Mouse (Mus musculus): Measurements from ENCODE around the gene Themis.

Themis gene

DNA sequence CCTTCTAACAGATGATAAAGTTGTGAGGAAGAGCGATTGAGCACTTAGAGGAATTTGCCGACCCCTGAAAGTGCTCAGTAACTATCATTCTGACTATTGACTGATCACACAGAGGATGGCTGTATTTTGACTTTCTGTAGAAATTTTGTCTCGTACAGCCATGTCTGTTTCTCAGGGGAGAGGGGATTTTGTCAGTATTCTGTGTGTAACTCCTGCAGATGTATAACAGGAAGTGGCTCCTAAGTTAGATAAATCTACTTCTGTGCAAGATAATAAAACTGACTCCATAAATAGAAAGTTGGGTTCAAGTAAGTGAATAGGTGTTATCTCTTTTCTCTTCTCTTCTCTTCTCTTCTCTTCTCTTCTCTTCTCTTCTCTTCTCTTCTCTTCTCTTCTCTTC, 137.0 kb downstream of the Themis start:
- no peak for DNase-seq (ENCODE audit: low read depth, low spot score)

DNA sequence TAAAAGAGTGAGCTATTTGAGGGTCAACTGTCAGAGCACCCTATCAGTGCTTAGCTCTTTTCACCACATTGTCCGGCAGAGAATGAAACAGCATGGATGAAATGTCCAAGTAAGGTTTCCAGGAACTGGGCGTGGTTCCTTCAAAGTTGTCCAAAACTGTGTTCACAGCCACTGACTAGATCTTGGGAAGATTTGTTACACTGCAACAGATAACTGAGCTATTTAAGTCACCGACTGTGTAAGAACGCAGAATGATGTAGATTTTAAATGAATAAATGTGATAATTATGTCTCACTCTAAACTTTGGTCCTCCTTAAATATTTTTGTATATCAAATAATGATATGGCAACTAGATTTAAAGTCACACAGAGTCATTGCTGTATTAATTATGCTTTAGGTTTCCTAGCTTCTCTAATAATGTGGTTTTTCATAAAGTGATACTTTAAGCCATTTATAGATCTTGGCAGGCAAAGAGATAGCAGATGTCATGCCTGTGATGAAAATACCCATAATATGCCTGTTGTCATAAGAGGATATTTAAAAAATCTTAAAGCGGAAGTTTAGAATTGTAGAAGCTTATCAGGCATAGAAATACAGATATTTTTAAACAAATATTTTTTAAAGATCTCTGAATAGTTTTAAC, 143.9 kb downstream of the Themis start:
- DNase-seq (ENCODE audit: low read depth, low spot score), result peak; percentile 31

- no peak for DNase-seq (ENCODE audit: low read depth, low spot score)
Observed at GRCm38 (mm10) chr10:28812571-28812936, 144.4 kb downstream of the Themis start.

GRCm38 (mm10) chr10:28816160-28816559, 148.0 kb downstream of the Themis start:
- DNase-seq (ENCODE audit: low read depth, low spot score), result no peak

DNA sequence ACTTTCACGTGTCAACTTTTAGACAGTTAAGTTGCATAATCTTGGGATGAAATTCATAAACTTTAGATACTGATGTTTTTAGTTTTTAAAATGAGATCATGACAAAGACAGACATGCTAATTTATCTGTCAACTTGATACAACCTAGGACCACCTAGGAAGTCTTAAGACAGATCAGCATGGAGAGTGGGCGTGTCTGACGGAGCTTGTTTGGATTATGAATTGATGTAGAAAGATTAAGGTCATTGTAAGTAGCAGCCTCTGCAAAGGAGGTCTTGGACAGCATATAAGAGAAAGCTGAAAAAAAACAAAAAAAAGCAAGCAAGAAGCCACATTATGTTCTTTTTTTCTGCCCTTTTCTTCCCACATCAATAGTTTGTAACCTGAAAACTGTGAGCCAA, 154.2 kb downstream of the Themis start:
- DNase-seq (ENCODE audit: low read depth, low spot score), result no peak

GRCm38 (mm10) chr10:28842605-28843004, 174.4 kb downstream of the Themis start:
- DNase-seq (ENCODE audit: low read depth, low spot score), result no peak

- peak; percentile 38 for DNase-seq (ENCODE audit: low read depth, low spot score)
Observed at GRCm38 (mm10) chr10:28843755-28844717, 175.9 kb downstream of the Themis start.

GRCm38 (mm10) chr10:28856154-28856553, 188.0 kb downstream of the Themis start:
- DNase-seq (ENCODE audit: low read depth, low spot score), result peak; percentile 29

DNA sequence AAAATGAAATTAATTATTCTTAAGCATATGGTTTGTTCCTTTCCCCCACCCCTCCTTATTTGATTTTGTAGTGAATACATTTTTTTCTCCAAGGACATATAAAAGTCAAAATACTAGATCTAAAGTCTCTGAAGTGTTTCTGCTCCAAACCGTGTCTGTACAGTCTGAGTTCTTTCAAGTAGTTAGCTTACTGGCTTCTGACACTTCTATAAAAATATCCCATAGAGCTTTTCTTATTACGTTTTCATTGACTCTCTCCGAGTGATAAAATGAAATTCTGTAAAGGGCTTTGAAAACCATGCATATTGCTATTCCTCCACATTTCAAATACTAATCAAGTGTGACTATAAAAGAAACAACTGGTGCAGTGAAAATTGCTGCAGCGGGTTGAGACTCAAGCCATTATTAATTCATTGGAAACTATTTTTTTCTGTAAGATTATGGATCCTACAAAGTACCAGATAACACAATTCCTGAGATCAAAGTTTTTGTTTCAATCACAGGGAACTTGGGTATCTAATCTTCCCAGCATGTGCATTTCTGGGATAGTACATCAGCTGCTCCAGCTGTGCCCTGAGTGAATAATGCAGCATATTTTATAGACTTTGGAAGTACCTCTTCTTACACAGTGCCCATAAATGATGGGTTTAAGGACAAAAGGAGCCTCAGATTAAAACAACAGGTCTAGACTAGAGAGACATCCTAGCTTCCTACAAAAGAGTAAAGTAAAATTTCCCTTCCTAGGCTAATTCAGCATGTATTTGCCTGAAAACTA, 202.6 kb downstream of the Themis start:
- DNase-seq (ENCODE audit: low read depth, low spot score), result no peak

GRCm38 (mm10) chr10:28874605-28875004, 206.4 kb downstream of the Themis start:
- DNase-seq (ENCODE audit: low read depth, low spot score), result no peak

DNA sequence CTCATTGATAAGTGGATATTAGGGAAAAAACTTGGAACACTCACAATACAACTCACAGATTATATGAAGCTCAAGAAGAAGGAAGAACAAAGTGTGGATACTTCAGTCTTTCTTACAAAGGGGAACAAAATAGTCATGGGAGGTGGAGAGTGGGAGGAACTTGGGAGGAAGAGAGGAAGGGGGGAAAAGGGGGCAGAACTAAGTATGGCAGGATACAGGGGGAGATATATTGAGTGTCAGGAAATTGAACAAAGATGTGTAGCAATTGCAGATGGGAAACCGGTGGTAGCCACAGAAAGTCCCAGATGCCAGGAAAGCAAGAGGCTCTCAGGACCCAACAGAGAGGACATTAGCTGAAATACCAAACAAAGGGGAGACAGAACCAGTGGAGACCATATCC, 219.5 kb downstream of the Themis start:
- no peak for DNase-seq (ENCODE audit: low read depth, low spot score)

DNA sequence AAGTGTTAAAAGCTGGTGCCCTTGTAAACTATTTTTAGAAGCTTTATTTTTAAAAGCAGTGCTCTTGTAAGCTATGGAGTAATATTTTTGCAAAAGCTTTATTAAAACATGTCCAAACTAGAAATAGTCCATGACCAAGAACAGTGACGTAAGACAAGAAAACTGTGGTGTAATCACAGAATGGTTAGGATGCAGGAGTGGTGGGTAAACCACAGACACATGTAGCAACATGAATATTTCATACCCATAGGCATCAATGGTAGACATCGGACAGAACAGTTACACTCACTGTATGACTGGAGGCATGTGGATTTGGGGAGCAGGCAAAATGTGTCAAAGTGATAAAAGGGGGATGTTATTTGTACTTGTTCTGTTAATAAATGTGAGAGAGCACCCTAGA, 222.7 kb downstream of the Themis start:
- DNase-seq (ENCODE audit: low read depth, low spot score), result no peak

DNA sequence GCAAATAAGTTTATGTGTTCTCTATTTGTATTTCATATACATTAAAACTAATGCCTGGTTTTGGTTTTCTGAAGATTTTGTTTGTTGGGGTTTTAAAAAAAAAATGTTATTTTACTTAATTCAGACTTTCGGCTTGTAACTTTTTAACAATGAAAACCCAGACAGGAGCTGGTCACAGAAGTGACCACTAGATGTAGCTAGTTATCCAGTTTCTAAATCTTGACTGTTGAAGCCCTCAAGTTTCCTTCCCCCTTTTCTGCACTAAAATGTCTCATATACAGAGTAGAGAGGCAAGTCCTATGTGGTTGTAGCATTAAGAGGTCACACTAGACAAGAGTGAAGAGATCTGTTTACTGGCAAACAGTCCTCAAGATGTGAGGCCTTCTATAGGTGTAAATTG, 230.2 kb downstream of the Themis start:
- DNase-seq (ENCODE audit: low read depth, low spot score), result no peak

Data from telencephalon, adult 2 months (tissue).